Mouse (Mus musculus) heart, adult 2 months (tissue): ENCODE measurements at regions not wholly inside any gene's neighbourhood (a gene's known extent, or its start where the extent isn't known, plus 50 kb on each side); places are given as distances from the start of the nearest gene placed in this dataset.

Experiments
- DNase-seq, 2 experiments: peaks; one replicate each; pipeline ENCODE4 v3.0.0; 2021
- H3K27ac ChIP-seq: fragments of 200-600 bp; 2 replicates; pipeline ENCODE4 v1.8.1; 2022
- H3K27me3 ChIP-seq: fragments of 200-500 bp; 2 replicates; pipeline ENCODE4 v1.6.1; 2012; ENCODE audit warnings: mild to moderate bottlenecking, low read length, inconsistent platforms, mixed read lengths; ENCODE audit not compliant: control insufficient read depth, insufficient read depth
- H3K36me3 ChIP-seq: fragments of 200-500 bp; 2 replicates; pipeline ENCODE4 v1.6.1; 2012; ENCODE audit warnings: low read length, inconsistent platforms; ENCODE audit not compliant: control insufficient read depth, insufficient read depth
- H3K4me1 ChIP-seq: fragments of 200-500 bp; 2 replicates; pipeline ENCODE4 v1.6.1; 2011; ENCODE audit warnings: low read length; ENCODE audit not compliant: control insufficient read depth, insufficient read depth
- H3K4me3 ChIP-seq: fragments of 200-600 bp; 2 replicates; pipeline ENCODE4 v1.8.1; 2022
- H3K79me2 ChIP-seq: fragments of 200-500 bp; replicated peaks from 2 replicates; pipeline ENCODE4 v1.6.1; 2012; ENCODE audit warnings: mild to moderate bottlenecking, inconsistent platforms, low read length, moderate library complexity, mixed read lengths; ENCODE audit not compliant: control insufficient read depth, insufficient read depth
- H3K9ac ChIP-seq: fragments of 200-500 bp; 2 replicates; pipeline ENCODE4 v1.6.1; 2012; ENCODE audit warnings: low read depth, mild to moderate bottlenecking, control low read depth, inconsistent platforms, low read length, mixed read lengths
- CTCF ChIP-seq: fragments of 200-600 bp; IDR thresholded peaks from 2 replicates; pipeline ENCODE4 v1.8.1; 2022; ENCODE audit warnings: antibody characterized with exemption, mild to moderate bottlenecking, moderate library complexity
- EP300 ChIP-seq: fragments of 200-500 bp; IDR thresholded peaks from 2 replicates; pipeline ENCODE4 v1.6.1; 2011; ENCODE audit warnings: low read depth, low read length, control low read depth; ENCODE audit not compliant: insufficient read depth
- POLR2A ChIP-seq: fragments of 200-500 bp; IDR thresholded peaks from 2 replicates; pipeline ENCODE4 v1.6.1; 2011; ENCODE audit warnings: mild to moderate bottlenecking, low read depth, low read length, control low read depth; ENCODE audit not compliant: insufficient read depth
- WGBS: fragments of 180-500 bp; shearing (Covaris S2); methylation state at CpG from one replicate; pipeline ENCODE4 v1.1.7; 2018; 5-methylcytosine and 5-hydroxymethylcytosine counted together
- intact Hi-C: fragments of 180-260 bp; cut with DNase I; formaldehyde crosslinking; loops from one replicate; pipeline ENCODE4 v1.15.1; 2025

- no peak overlapping the region for H3K4me3 ChIP-seq
- DNase-seq, result no peak
- WGBS, result 36% methylated on average over 5 of the region's 5 CpGs
- TF ChIP-seq EP300 (no peak), POLR2A (no peak), CTCF (no peak)
- no peaks in the 10 kb centered on the region for H3K27me3 ChIP-seq
- intact Hi-C loops, result loop anchor here (1.0 to 10.0 kb wide), 4 partner anchors 140 to 388 kb away; partner anchors contain the start of gene Ank
- H3K36me3 ChIP-seq, result no peaks in the 10 kb centered on the region
- H3K79me2 ChIP-seq, result no peaks in the 10 kb centered on the region
- H3K9ac ChIP-seq, result no peak overlapping the region
- no peak overlapping the region for H3K27ac ChIP-seq
- peaks cover 1% of the 10 kb centered on the region for H3K4me1 ChIP-seq
Observed at GRCm38 (mm10) chr15:27326549-27326876, 140.0 kb upstream of the Ank start.

GRCm38 (mm10) chr15:27327744-27328143, 138.7 kb upstream of the Ank start:
- Histone ChIP-seq H3K9ac (no peak overlapping the region), H3K36me3 (no peaks in the 10 kb centered on the region), H3K27ac (no peak overlapping the region), H3K4me3 (no peak overlapping the region), H3K4me1 (peaks cover 1% of the 10 kb centered on the region), H3K27me3 (no peaks in the 10 kb centered on the region), H3K79me2 (no peaks in the 10 kb centered on the region)
- WGBS, result 75% methylated on average over 5 of the region's 5 CpGs
- no peak for DNase-seq
- intact Hi-C loops, result loop anchor here (2.0 to 10.0 kb wide), 2 partner anchors 139 to 387 kb away; partner anchors contain the start of gene Ank
- TF ChIP-seq EP300 (no peak), CTCF (no peak), POLR2A (no peak)

- H3K4me1 ChIP-seq, result peaks cover 1% of the 10 kb centered on the region
- H3K79me2 ChIP-seq, result no peaks in the 10 kb centered on the region
- no peak overlapping the region for H3K4me3 ChIP-seq
- no peak overlapping the region for H3K9ac ChIP-seq
- WGBS, result 91% methylated on average over 2 of the region's 2 CpGs
- TF ChIP-seq EP300, result no peak
- TF ChIP-seq CTCF, result no peak
- no peak for TF ChIP-seq POLR2A
- no peaks in the 10 kb centered on the region for H3K36me3 ChIP-seq
- H3K27me3 ChIP-seq, result no peaks in the 10 kb centered on the region
- no peak for DNase-seq
- intact Hi-C loops, result loop anchor here (10.0 kb wide), 1 partner anchor 386 kb away; no protein-coding TSS in a partner anchor
- no peak overlapping the region for H3K27ac ChIP-seq
Observed at GRCm38 (mm10) chr15:27328441-27328840, 138.0 kb upstream of the Ank start.

DNA sequence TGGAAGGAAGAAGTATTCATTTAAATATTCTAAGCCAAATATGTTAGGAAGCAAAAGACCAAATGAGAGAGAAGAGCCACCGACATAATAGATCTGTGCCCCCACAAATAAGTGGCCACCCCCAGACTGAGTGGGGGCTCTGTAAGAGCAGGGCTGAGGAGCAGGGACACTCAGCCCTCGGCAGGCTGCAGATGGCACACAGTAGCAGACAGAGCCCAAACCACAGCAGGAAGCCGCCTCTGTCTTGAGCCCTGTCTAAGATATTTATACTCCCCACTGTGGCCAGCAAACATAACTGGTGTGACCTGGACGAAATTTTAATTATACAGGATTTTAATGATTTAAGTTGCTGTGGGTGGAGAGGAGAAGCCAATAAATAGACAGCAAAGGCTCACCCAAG, 126.4 kb upstream of the Ank start:
- H3K4me3 ChIP-seq, result no peak overlapping the region
- H3K36me3 ChIP-seq, result no peaks in the 10 kb centered on the region
- H3K4me1 ChIP-seq, result no peaks in the 10 kb centered on the region
- DNase-seq, result no peak
- H3K27me3 ChIP-seq, result no peaks in the 10 kb centered on the region
- whole genome bisulfite sequencing, result 41% methylated on average over 4 of the region's 4 CpGs
- TF ChIP-seq POLR2A, result no peak
- TF ChIP-seq CTCF, result no peak
- TF ChIP-seq EP300, result no peak
- intact Hi-C loops, result no loop called here
- H3K27ac ChIP-seq, result no peak overlapping the region
- no peak overlapping the region for H3K9ac ChIP-seq
- no peaks in the 10 kb centered on the region for H3K79me2 ChIP-seq

DNA sequence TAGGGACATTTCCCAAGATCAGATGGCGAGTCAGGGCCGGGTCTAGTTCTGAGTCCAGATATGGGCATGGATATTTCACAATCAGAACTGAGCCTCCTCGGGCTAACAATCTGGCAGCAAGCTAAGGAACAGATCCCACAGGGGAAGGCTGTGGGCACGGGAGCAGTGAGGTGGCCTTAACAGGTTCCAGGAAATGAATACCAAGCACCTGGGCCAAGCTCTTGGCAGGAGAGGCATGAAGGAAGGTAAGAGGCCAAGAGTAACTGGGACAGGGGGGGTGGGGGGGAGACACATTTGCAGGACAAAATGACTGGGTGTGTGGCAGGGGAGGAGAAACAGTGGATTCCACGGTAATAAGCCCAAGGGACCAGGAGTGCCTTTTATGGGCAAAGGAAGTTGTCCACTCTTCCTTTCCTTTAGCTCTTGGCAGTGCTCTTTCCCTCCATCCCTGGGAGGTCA, 124.9 kb upstream of the Ank start:
- intact Hi-C loops, result no loop called here
- no peak overlapping the region for H3K9ac ChIP-seq
- TF ChIP-seq CTCF (no peak), EP300 (no peak), POLR2A (no peak)
- no peaks in the 10 kb centered on the region for H3K4me1 ChIP-seq
- no peak for DNase-seq
- 52% methylated on average over 5 of the region's 5 CpGs for WGBS
- no peak overlapping the region for H3K4me3 ChIP-seq
- H3K27me3 ChIP-seq, result no peaks in the 10 kb centered on the region
- H3K79me2 ChIP-seq, result no peaks in the 10 kb centered on the region
- H3K27ac ChIP-seq, result no peak overlapping the region
- no peaks in the 10 kb centered on the region for H3K36me3 ChIP-seq

DNA sequence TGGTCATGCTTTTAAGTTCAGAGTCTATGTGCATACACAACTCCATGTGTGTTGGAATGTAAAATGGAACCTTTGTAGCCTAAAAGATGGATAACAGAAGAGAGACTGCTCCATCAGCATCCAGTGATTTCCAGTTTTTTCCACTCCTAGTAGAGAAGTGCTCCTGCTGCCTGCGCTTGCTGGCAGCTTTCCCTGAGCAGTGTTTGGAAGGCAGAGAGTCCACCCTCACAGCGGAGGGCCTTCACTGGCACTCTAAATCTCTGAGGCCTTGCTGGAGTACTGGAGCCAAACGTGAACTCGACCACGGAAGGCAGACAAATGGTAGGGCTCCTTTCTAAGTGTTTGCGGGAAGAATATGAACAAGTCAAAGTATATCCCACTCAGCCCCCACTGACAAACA, 108.0 kb upstream of the Ank start:
- H3K4me3 ChIP-seq, result no peak overlapping the region
- no peaks in the 10 kb centered on the region for H3K79me2 ChIP-seq
- H3K4me1 ChIP-seq, result no peaks in the 10 kb centered on the region
- WGBS, result 66% methylated on average over 6 of the region's 6 CpGs
- no peak for TF ChIP-seq CTCF
- TF ChIP-seq POLR2A, result no peak
- no peak for TF ChIP-seq EP300
- intact Hi-C loops, result no loop called here
- DNase-seq, result no peak
- H3K36me3 ChIP-seq, result no peaks in the 10 kb centered on the region
- no peak overlapping the region for H3K9ac ChIP-seq
- no peaks in the 10 kb centered on the region for H3K27me3 ChIP-seq
- no peak overlapping the region for H3K27ac ChIP-seq
